Mouse (Mus musculus) intestine, embryonic 16.5 days (tissue): ENCODE data around the gene Nudcd3. TPM values are rescaled to one million over a fixed set of nuclear protein-coding genes. Genes with fewer than 3 reads are reported as not detected.

Experiments used
- ATAC-seq: fragments of 200-750 bp; cut with Nextera tagmentation; 2 replicates; pipeline ENCODE4 v1.8.0; 2017; ENCODE audit warnings: moderate TSS enrichment, moderate library complexity
- H3K27ac ChIP-seq: fragments of 300-500 bp; sonication (generic); 2 replicates; pipeline ENCODE4 v1.5.1; 2014; ENCODE audit warnings: mild to moderate bottlenecking, low read length
- H3K27me3 ChIP-seq: fragments of 300-500 bp; sonication (generic); replicated peaks from 2 replicates; pipeline ENCODE4 v1.6.1; 2014; ENCODE audit warnings: low read length, control low read depth, mixed read lengths; ENCODE audit not compliant: control insufficient read depth, insufficient read depth
- H3K36me3 ChIP-seq: fragments of 300-500 bp; sonication (generic); 2 replicates; pipeline ENCODE4 v1.6.1; 2014; ENCODE audit warnings: low read length, control low read depth; ENCODE audit not compliant: control insufficient read depth, insufficient read depth
- H3K4me1 ChIP-seq: fragments of 300-500 bp; sonication (generic); 2 replicates; pipeline ENCODE4 v1.6.1; 2014; ENCODE audit warnings: low read length, control low read depth, mixed read lengths; ENCODE audit not compliant: control insufficient read depth, insufficient read depth
- H3K4me2 ChIP-seq: fragments of 300-500 bp; sonication (generic); 2 replicates; pipeline ENCODE4 v1.6.1; 2014; ENCODE audit warnings: low read depth, low read length, control low read depth
- H3K4me3 ChIP-seq: fragments of 300-500 bp; sonication (generic); 2 replicates; pipeline ENCODE4 v1.5.1; 2014; ENCODE audit warnings: mild to moderate bottlenecking, low read length
- H3K9ac ChIP-seq: fragments of 300-500 bp; sonication (generic); 2 replicates; pipeline ENCODE4 v1.6.1; 2014; ENCODE audit warnings: low read depth, low read length
- H3K9me3 ChIP-seq: fragments of 300-500 bp; sonication (generic); 2 replicates; pipeline ENCODE4 v1.6.1; 2016; ENCODE audit warnings: low read length, control low read depth; ENCODE audit not compliant: control insufficient read depth
- WGBS: fragments of 180-500 bp; shearing (Covaris S2); extraction: QIAGEN DNeasy Blood & Tissue Kit; methylation state at CpG from one replicate; pipeline ENCODE4 v1.1.7; 2014; 5-methylcytosine and 5-hydroxymethylcytosine counted together
- polyA plus RNA-seq: library from polyadenylated mRNA; unstranded; fragments of >200 nt; fragmentation: Nextera tagmentation; extraction: Ambion mirVana; gene quantifications from 2 replicates; pipeline ENCODE4 v1.2.1, GENCODE M21; 2015

The Nudcd3 gene
- polyA plus RNA-seq, 1 experiment from 2014 or later, result 33.3 TPM

DNA sequence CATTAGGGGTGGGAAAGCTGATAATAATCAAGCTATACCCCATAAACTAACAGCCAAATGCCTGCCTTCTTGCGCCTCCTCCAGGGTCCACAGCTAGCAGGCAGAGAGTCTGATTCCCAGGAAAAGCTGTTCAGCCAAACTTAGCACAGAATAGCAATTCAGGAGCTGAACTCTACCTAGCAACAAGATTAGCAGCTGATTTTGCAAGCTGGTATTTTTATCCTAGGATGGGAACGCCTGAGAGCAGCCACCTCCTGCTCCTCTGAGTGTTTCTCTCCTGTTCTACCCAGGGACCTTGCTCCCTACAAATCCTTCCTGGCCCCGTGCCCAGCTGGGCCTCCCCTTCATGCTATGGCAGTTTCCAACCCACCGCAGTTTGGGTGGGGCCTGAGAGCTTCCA lies 113.2 kb downstream of the Nudcd3 start:
- Histone ChIP-seq H3K9me3 (no peaks in the 10 kb centered on the region), H3K27ac (no peak overlapping the region), H3K9ac (no peak overlapping the region), H3K36me3 (no peaks in the 10 kb centered on the region), H3K4me1 (peaks cover 3% of the 10 kb centered on the region; the same call in 1 of the 2 replicates), H3K4me2 (no peak overlapping the region), H3K4me3 (no peak overlapping the region), H3K27me3 (no peaks in the 10 kb centered on the region)
- 51% methylated on average over 4 of the region's 4 CpGs for WGBS
- peak; percentile 96 for ATAC-seq

DNA sequence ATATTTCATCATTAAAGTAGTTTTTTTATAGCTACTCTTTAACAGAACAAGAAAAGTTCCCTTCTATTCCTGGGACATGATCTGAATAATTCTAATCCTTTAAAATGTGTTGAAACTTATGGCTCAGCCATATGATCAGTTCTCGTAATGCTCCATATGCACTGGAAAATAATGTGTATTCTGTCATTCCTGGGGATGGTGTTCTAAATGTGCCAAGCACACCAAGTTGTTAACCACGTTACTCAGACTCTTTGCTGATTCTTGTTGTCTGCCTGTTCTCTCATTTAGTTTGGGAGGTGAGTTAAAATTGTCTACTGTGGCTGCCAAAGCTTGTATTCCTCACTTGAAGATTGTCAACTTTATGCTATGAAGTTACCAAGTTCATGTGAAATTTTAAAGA lies 121.5 kb downstream of the Nudcd3 start:
- Histone ChIP-seq H3K4me3 (no peak overlapping the region), H3K9me3 (no peaks in the 10 kb centered on the region), H3K4me1 (no peaks in the 10 kb centered on the region), H3K27me3 (no peaks in the 10 kb centered on the region), H3K4me2 (no peak overlapping the region), H3K36me3 (no peaks in the 10 kb centered on the region), H3K27ac (no peak overlapping the region), H3K9ac (no peak overlapping the region)
- ATAC-seq, result no peak
- WGBS, result 85% methylated on average over 2 of the region's 2 CpGs

DNA sequence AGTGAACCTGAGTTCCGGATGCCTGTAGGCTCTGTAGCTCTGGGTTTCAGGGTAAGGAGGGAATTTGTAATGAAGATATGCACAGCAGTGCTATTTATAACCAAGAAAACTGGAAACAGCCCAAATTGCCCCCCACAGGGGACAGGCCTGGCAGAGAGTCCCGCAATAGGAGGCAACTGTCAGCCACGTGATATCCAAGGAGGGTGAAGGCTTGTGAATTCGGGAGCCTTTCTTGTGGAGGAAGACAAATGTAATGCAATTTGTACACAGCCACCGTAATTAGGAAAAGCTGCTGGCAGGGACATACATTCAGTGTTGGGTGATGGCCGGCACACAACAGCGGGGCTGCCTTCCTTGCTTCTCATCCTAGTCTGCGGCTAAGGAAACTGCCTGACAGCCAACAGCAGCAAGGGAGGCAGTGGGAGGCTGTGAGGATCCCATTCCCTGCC lies 124.6 kb downstream of the Nudcd3 start:
- no peak overlapping the region for H3K4me3 ChIP-seq
- peaks cover 5% of the 10 kb centered on the region; the same call in 1 of the 2 replicates for H3K27me3 ChIP-seq
- WGBS, result 58% methylated on average over 8 of the region's 8 CpGs
- no peaks in the 10 kb centered on the region for H3K4me1 ChIP-seq
- H3K36me3 ChIP-seq, result no peaks in the 10 kb centered on the region
- 0 out of 2 replicates have a peak overlapping the region, but pooled peaks have one; percentile 14 for H3K9ac ChIP-seq
- no peaks in the 10 kb centered on the region for H3K9me3 ChIP-seq
- no peak overlapping the region for H3K4me2 ChIP-seq
- H3K27ac ChIP-seq, result no peak overlapping the region
- no peak for ATAC-seq

DNA sequence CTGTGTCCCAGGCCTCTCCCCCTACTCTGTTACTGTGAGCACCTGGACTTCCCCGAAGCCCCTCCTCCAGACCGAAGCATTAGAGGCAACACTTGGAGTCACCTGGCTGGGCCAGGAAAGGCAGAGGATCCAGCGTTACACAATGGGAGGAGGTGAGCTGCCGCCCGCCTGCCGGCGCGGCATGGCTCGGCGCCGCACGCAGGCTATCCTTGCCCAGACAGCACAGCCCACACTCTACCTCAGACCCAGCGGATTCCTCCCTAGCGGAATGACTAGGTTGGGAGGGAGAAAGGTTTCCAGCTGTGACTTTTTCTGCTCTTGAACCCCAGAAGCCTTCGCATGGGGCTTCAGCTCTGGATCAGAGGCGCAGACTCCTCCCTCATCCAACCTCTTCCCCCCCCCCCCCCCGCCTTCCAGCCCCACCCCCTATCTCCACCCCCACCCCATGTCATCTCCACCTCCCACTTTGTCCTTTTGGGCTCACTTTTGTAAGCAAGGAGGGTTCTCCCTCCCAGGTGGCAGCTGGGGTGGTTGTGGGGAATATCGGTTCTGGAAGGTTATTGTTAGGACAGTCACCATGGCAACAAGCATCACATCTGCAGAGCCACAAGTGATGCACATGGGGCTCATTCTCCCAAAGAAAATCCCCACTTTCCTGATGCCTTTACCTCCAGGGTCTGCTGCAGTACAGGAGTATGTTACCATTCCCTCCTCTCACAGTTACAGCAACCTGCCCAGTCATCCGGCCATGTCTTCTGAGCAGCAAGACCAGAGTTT lies 131.8 kb downstream of the Nudcd3 start:
- H3K4me3 ChIP-seq, result 0 out of 2 replicates have a peak overlapping the region, but pooled peaks have one; percentile 5
- H3K4me1 ChIP-seq, result peaks cover 8% of the 10 kb centered on the region; the same call in 1 of the 2 replicates
- no peaks in the 10 kb centered on the region for H3K9me3 ChIP-seq
- H3K27me3 ChIP-seq, result peaks cover 72% of the 10 kb centered on the region
- no peaks in the 10 kb centered on the region for H3K36me3 ChIP-seq
- no peak overlapping the region for H3K9ac ChIP-seq
- 10% methylated on average over 18 of the region's 19 CpGs for WGBS
- 0 out of 2 replicates have a peak overlapping the region, but pooled peaks have one; percentile 12 for H3K4me2 ChIP-seq
- no peak overlapping the region for H3K27ac ChIP-seq
- ATAC-seq, result no peak

DNA sequence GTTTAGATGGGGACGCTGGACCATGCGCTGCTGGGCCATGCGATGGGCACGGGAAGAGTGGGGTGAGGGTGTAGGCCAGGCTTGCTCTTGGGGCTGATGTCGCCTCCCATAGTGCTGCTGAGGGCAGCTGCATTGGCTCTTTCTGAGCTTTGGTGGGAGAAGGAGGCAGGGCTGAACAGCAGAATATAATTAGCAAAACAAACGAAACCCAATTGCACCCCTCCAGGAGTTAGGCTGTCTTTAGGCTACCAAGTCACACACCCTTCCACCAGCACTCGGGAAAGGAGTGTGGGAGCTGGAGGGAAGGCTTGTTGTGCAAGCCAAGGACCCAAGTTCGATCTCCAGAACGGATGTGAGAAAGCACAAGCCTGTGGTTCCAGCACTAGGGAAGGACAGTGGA lies 133.1 kb downstream of the Nudcd3 start:
- Histone ChIP-seq H3K27ac (no peak overlapping the region), H3K36me3 (no peaks in the 10 kb centered on the region), H3K4me3 (no peak overlapping the region), H3K9me3 (no peaks in the 10 kb centered on the region), H3K4me1 (peaks cover 8% of the 10 kb centered on the region; the same call in 1 of the 2 replicates), H3K4me2 (no peak overlapping the region), H3K27me3 (peaks cover 82% of the 10 kb centered on the region), H3K9ac (no peak overlapping the region)
- 45% methylated on average over 9 of the region's 9 CpGs for WGBS
- no peak for ATAC-seq

DNA sequence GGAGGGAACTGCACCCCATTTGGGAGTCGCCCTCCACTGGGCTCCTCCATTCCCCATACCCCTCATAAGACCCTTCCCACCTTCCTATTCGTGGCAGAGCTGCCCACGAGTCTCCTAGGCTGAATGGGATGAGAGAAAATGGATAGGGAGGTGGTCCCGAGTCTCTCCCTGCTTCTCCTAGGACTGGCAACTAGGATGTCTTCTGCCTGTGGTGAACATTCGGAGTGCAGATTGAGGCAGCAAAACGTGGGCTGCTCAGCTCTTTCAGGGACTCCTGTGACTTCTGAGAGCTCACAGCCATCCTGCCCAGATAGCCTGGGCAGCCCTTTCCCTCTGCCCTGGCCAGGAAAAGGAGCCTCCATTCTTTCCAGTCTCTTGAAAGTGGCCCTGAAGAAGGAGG lies 134.0 kb downstream of the Nudcd3 start, which contains the start of gene Camk2b:
Gene Camk2b (minus strand): TSS at position 187 of the 400 bp plus-strand sequence.
- Histone ChIP-seq H3K27me3 (peaks cover 81% of the 10 kb centered on the region), H3K36me3 (no peaks in the 10 kb centered on the region), H3K9ac (peak within 1 kb of the TSS; percentile 55), H3K9me3 (no peaks in the 10 kb centered on the region), H3K4me3 (peak within 1 kb of the TSS; percentile 54), H3K4me1 (peaks cover 8% of the 10 kb centered on the region; the same call in 1 of the 2 replicates), H3K27ac (no peak within 1 kb of the TSS), H3K4me2 (peak within 1 kb of the TSS; percentile 66)
- ATAC-seq, result no peak
- WGBS, result 9% methylated on average over 6 of the region's 6 CpGs

DNA sequence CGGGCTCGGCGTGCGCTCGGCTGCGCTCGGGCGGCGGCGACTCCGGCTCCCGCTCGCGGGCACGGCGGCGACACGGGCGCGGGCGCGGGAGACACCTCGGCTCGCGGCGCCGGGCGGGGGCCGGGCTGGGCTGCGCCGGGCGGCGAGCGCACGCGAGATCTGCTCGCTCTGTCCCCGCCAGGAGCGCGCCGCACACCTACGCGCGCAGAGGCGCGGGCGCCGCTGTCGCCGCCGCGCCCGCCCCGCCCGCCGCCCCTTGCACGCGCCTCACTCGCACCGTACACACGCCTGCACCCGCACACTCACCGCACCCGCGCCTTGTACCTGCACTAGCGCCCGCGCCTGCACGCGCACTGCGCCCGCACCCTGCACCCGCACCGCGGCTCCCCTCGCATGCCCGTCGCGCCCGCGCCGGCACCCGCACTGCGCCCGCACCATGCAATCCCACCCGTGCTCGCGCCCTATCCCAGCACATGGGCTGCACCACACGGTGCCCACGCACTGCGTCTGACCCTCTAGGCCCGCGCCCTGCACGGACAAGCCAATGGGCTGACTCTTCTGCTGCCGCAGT lies 134.6 kb downstream of the Nudcd3 start:
- H3K27ac ChIP-seq, result no peak overlapping the region
- H3K4me1 ChIP-seq, result peaks cover 8% of the 10 kb centered on the region; the same call in 1 of the 2 replicates
- H3K9me3 ChIP-seq, result no peaks in the 10 kb centered on the region
- H3K4me3 ChIP-seq, result peak overlapping the region; percentile 54
- peaks cover 78% of the 10 kb centered on the region for H3K27me3 ChIP-seq
- H3K4me2 ChIP-seq, result peak overlapping the region; percentile 66
- WGBS, result 2% methylated on average over 75 of the region's 95 CpGs
- peak; percentile 70 for ATAC-seq
- H3K36me3 ChIP-seq, result no peaks in the 10 kb centered on the region
- peak overlapping the region; percentile 55 for H3K9ac ChIP-seq

DNA sequence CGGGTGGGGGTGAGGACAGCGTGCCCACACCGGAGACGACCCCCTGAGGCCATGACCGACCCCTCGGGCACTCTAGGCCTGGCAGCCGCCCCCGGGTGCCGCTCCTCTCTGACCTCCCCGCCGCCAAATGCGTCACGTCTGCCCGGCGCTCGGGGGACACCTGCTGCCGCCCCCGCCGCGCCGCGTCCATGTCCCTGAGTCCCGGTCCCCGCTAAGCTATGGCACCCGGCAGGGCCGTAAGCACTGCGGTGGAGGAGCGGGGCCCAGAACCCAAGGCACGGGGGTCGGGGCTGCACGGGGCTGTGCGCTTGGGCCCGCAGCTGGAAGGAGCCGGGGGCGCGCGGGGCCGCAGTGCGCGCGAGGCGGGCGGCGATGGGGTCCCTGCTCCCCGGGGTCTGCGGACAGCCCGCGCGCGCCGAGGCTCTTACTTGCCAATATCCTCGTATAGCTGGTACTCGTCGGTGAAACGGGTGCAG lies 135.1 kb downstream of the Nudcd3 start:
- Histone ChIP-seq H3K4me1 (peaks cover 8% of the 10 kb centered on the region; the same call in 1 of the 2 replicates), H3K9me3 (no peaks in the 10 kb centered on the region), H3K4me3 (peak overlapping the region; percentile 54), H3K36me3 (no peaks in the 10 kb centered on the region), H3K27me3 (peaks cover 76% of the 10 kb centered on the region), H3K27ac (no peak overlapping the region), H3K4me2 (peak overlapping the region; percentile 66), H3K9ac (peak overlapping the region; percentile 55)
- ATAC-seq, result 0 out of 2 replicates have a peak, but pooled peaks have one; percentile 14
- WGBS, result under 1% methylated on average over 48 of the region's 55 CpGs
